ENCODE assay signal across 27 mouse cellular contexts in the genomic region with DNA sequence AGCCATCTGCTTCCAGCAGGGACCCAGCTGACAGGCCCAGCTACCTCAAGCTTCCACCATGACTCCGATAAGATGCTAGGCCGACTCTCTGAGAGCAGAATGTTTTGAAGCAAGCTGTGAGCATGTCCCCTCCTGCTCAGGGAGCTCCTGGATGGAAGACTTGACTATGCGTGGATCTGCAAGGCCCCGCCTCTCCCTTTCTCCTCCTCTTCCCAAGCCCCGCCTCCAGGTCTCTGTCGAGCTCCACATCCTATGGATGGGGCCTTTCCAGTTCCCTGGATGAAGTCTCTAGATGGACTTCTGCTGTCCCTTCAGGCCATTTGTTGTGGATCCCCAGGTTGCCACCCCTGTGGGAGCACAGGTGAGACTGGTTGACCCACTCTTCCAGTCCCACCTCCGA. TPM values are rescaled to one million over a fixed set of nuclear protein-coding genes. Genes with fewer than 3 reads are reported as not detected.
DNase-seq lines count a peak whose midpoint lies in the region; ATAC-seq and TF ChIP-seq lines count a peak whose summit lies in the region.
"Had no signal": no experiment of that assay in that cellular context is flagged by ENCODE, and none has a peak within 500 bp of the region (broad histone marks: within the 10 kb centered on the region; RNA-seq: fewer than 3 reads in every experiment).

No protein-coding gene starts in this region.

- H3K4me3 ChIP-seq in ES-Bruce4 (ENCODE audit: low read depth, low read length) = peak overlapping the region; percentile 14; the same call in 1 of the 2 replicates
- no peak overlapping the region for H3K4me3 ChIP-seq in neural tube, embryonic 15.5 days (replicated peaks)
- H3K4me3 ChIP-seq in hindbrain, embryonic 10.5 days = no peak overlapping the region
- H3K4me3 ChIP-seq: embryonic facial prominence, embryonic 13.5 days; embryonic facial prominence, embryonic 15.5 days; erythroblast, embryonic 14.5 days; forebrain, embryonic 10.5 days; forebrain, embryonic 12.5 days had no signal

- DNase-seq in R1 (ENCODE audit: low read depth, low spot score) = peak; percentile 56
- DNase-seq in c-Kit-positive CD71-positive TER-119-positive erythroid progenitor cells, embryonic 14.5 days (ENCODE audit: low spot score) = no peak
- DNase-seq in hindbrain, embryonic 10.5 days (ENCODE audit: low spot score) = no peak
- DNase-seq: adrenal gland, adult 8-10 months; adrenal gland, postnatal 14 days; adrenal gland, postnatal 36 days; cerebellum, adult 11 months; cerebellum, adult 18-20 months; cerebellum, adult 8-10 months; cerebellum, adult 9-11 months; cerebellum, postnatal 14 days; cerebellum, postnatal 36 days; embryo, embryonic 11 days had no signal

- H3K36me3 ChIP-seq in ES-Bruce4 (ENCODE audit: control insufficient read depth, insufficient read depth, low read length, poor library complexity, severe bottlenecking) = no peaks in the 10 kb centered on the region
- no peaks in the 10 kb centered on the region for H3K36me3 ChIP-seq in neural tube, embryonic 15.5 days
- no peaks in the 10 kb centered on the region for H3K36me3 ChIP-seq in hindbrain, embryonic 10.5 days
- H3K36me3 ChIP-seq: embryonic facial prominence, embryonic 13.5 days; embryonic facial prominence, embryonic 15.5 days; forebrain, embryonic 10.5 days; forebrain, embryonic 12.5 days; G1E had no signal

- H3K27me3 ChIP-seq in ES-Bruce4 (ENCODE audit: control insufficient read depth, insufficient read depth, low read length, poor library complexity, severe bottlenecking) = no peaks in the 10 kb centered on the region
- H3K27me3 ChIP-seq in neural tube, embryonic 15.5 days (replicated peaks) = no peaks in the 10 kb centered on the region
- H3K27me3 ChIP-seq in hindbrain, embryonic 10.5 days (ENCODE audit: insufficient read depth, poor library complexity, severe bottlenecking) = no peaks in the 10 kb centered on the region
- H3K27me3 ChIP-seq: embryonic facial prominence, embryonic 13.5 days; embryonic facial prominence, embryonic 15.5 days had no signal

- no peak overlapping the region for H3K27ac ChIP-seq in ES-Bruce4 (ENCODE audit: insufficient read depth, low read length)
- H3K27ac ChIP-seq in neural tube, embryonic 15.5 days (replicated peaks) = no peak overlapping the region
- H3K27ac ChIP-seq in hindbrain, embryonic 10.5 days = no peak overlapping the region
- H3K27ac ChIP-seq: embryonic facial prominence, embryonic 13.5 days; embryonic facial prominence, embryonic 15.5 days; forebrain, embryonic 10.5 days; forebrain, embryonic 12.5 days had no signal

- H3K4me2 ChIP-seq in neural tube, embryonic 15.5 days = no peak overlapping the region
- H3K4me2 ChIP-seq: embryonic facial prominence, embryonic 13.5 days; embryonic facial prominence, embryonic 15.5 days; forebrain, embryonic 12.5 days had no signal

- no peaks in the 10 kb centered on the region for H3K4me1 ChIP-seq in ES-Bruce4 (ENCODE audit: control insufficient read depth, insufficient read depth, low read length)
- H3K4me1 ChIP-seq in neural tube, embryonic 15.5 days = no peaks in the 10 kb centered on the region
- H3K4me1 ChIP-seq in hindbrain, embryonic 10.5 days (replicated peaks) = peaks cover 14% of the 10 kb centered on the region
- H3K4me1 ChIP-seq: embryonic facial prominence, embryonic 13.5 days; embryonic facial prominence, embryonic 15.5 days had no signal

- H3K9ac ChIP-seq in ES-Bruce4 (ENCODE audit: low read depth, poor library complexity, severe bottlenecking) = no peak overlapping the region
- H3K9ac ChIP-seq in neural tube, embryonic 15.5 days (replicated peaks) = no peak overlapping the region
- H3K9ac ChIP-seq: embryonic facial prominence, embryonic 13.5 days; embryonic facial prominence, embryonic 15.5 days; forebrain, embryonic 12.5 days had no signal

- TF ChIP-seq CTCF in ES-Bruce4 (IDR thresholded peaks at IDR 0.05; ENCODE audit: low read depth, low read length) = no peak

- H3K9me3 ChIP-seq in ES-Bruce4 (replicated peaks; ENCODE audit: control insufficient read depth, insufficient read depth, low read length, poor library complexity, severe bottlenecking) = peaks cover 3% of the 10 kb centered on the region; the same call in 1 of the 2 replicates
- no peaks in the 10 kb centered on the region for H3K9me3 ChIP-seq in neural tube, embryonic 15.5 days (replicated peaks)
- peaks cover 5% of the 10 kb centered on the region; the same call in 1 of the 2 replicates for H3K9me3 ChIP-seq in hindbrain, embryonic 10.5 days

- 72% methylated on average over 7 of the region's 7 CpGs for WGBS in neural tube, embryonic 15.5 days
- WGBS in hindbrain, embryonic 10.5 days = 68% methylated on average over 7 of the region's 7 CpGs

- no peak for TF ChIP-seq POLR2A in ES-Bruce4 (IDR thresholded peaks at IDR 0.05; ENCODE audit: insufficient read depth, low read length)

- ATAC-seq in neural tube, embryonic 15.5 days (ENCODE audit: low FRiP score) = no peak
- ATAC-seq: activated CD4-positive, CD25-positive, alpha-beta regulatory T cell, adult 4 months; forebrain, embryonic 14.5 days; forebrain, embryonic 16.5 days; Patski had no signal

- TF ChIP-seq EP300 in ES-Bruce4 (IDR thresholded peaks at IDR 0.05; ENCODE audit: insufficient read depth, low read depth, low read length) = no peak

RNA-seq across cellular contexts. Expression of a gene that starts 23.2 kb away (rescaled TPM):
- 0.56 and 0.84 TPM in 2 replicates for polyA plus RNA-seq in ES-Bruce4 (2011; ENCODE audit: insufficient read depth, insufficient read length, low read depth, missing spikeins)
- polyA plus RNA-seq in neural tube, embryonic 15.5 days (2015; fragmentation: Nextera tagmentation; extraction: Ambion mirVana) = 0.10 and 0.19 TPM in 2 replicates
- polyA plus RNA-seq in hindbrain, embryonic 10.5 days (2016; fragmentation: Nextera tagmentation; extraction: Ambion mirVana) = 0.24 TPM in 1 of 2 replicates, not detected in the other
- polyA plus RNA-seq: C2C12; embryonic facial prominence, embryonic 11.5 days; erythroblast, embryonic 14.5 days; forebrain, embryonic 10.5 days; forebrain, embryonic 12.5 days; forebrain, embryonic 14.5 days; forebrain, embryonic 16.5 days; Patski had no signal

RNA-seq across cellular contexts. Expression of a gene that starts 36.6 kb away (rescaled TPM):
- not detected in 2 replicates for polyA plus RNA-seq in ES-Bruce4 (2011; ENCODE audit: insufficient read depth, insufficient read length, low read depth, missing spikeins)
- 0.14 and 0.40 TPM in 2 replicates for polyA plus RNA-seq in neural tube, embryonic 15.5 days (2015; fragmentation: Nextera tagmentation; extraction: Ambion mirVana)
- polyA plus RNA-seq in hindbrain, embryonic 10.5 days (2016; fragmentation: Nextera tagmentation; extraction: Ambion mirVana) = 0.21 and 0.22 TPM in 2 replicates
- polyA plus RNA-seq: activated CD4-positive, CD25-positive, alpha-beta regulatory T cell, adult 4 months; C2C12; erythroblast, embryonic 14.5 days; forebrain, embryonic 14.5 days; G1E; Patski had no signal
